Mouse (Mus musculus) gastrocnemius, postnatal 36 days (tissue): Measurements from ENCODE around the gene Trim63. TPM values are rescaled to one million over a fixed set of nuclear protein-coding genes. Genes with fewer than 3 reads are reported as not detected.
"Not testable (repeated sequence)": the region's sequence is repeated elsewhere in the genome, so short reads cannot be mapped to it uniquely, and the experiment has no call there.

Source experiments
- DNase-seq, 2 experiments: peaks; one replicate each; pipeline ENCODE4 v3.0.0; 2022
- intact Hi-C: fragments of 180-260 bp; cut with DNase I; formaldehyde crosslinking; loops from one replicate; pipeline ENCODE4 v1.15.1; 2025
- total RNA-seq, 2 experiments: library from RNA; stranded (reverse); gene quantifications; 2 replicates each; pipeline ENCODE4 v1.2.3; 2021

The Trim63 gene
- total RNA-seq, 2 experiments from 2014 or later, result 241 to 268 TPM

- intact Hi-C loops, result no loop called here
- DNase-seq, result no peak
Observed at GRCm38 (mm10) chr4:134326859-134327530, 12.1 kb downstream of the Trim63 start.

- no peak for DNase-seq
- intact Hi-C loops, result no loop called here
Observed at GRCm38 (mm10) chr4:134328151-134328550, 13.2 kb downstream of the Trim63 start.

GRCm38 (mm10) chr4:134328832-134329231 lies 13.9 kb downstream of the Trim63 start:
- intact Hi-C loops, result no loop called here
- DNase-seq, result no peak

- DNase-seq, result no peak
- intact Hi-C loops, result no loop called here
Observed at GRCm38 (mm10) chr4:134330281-134330680, 15.4 kb downstream of the Trim63 start.

GRCm38 (mm10) chr4:134341231-134341630 lies 26.3 kb downstream of the Trim63 start:
- intact Hi-C loops, DNase-seq: not testable (repeated sequence)

- intact Hi-C loops, result no loop called here
- no peak for DNase-seq
Observed at GRCm38 (mm10) chr4:134342213-134342779, 27.4 kb downstream of the Trim63 start.

GRCm38 (mm10) chr4:134343071-134344031 lies 28.4 kb downstream of the Trim63 start, which contains the start of gene Slc30a2:
Gene Slc30a2, plus strand, starts transcription at chr4:134343181.
- no peak for DNase-seq
- intact Hi-C loops, result no loop called here

GRCm38 (mm10) chr4:134344620-134345019 lies 29.7 kb downstream of the Trim63 start:
- DNase-seq, result no peak
- intact Hi-C loops, result no loop called here

GRCm38 (mm10) chr4:134345802-134346201 lies 30.9 kb downstream of the Trim63 start:
- intact Hi-C loops, result no loop called here
- no peak for DNase-seq

- peak in 1 of 2 experiments; percentile 31 for DNase-seq
- intact Hi-C loops, result no loop called here
Observed at GRCm38 (mm10) chr4:134348078-134348477, 33.2 kb downstream of the Trim63 start.

GRCm38 (mm10) chr4:134348545-134348944 lies 33.6 kb downstream of the Trim63 start:
- DNase-seq, result no peak
- intact Hi-C loops, result no loop called here

- intact Hi-C loops, result no loop called here
- no peak for DNase-seq
Observed at GRCm38 (mm10) chr4:134349829-134350228, 34.9 kb downstream of the Trim63 start.

- intact Hi-C loops, result no loop called here
- no peak for DNase-seq
Observed at GRCm38 (mm10) chr4:134350641-134351040, 35.7 kb downstream of the Trim63 start.

- intact Hi-C loops, result no loop called here
- DNase-seq, result no peak
Observed at GRCm38 (mm10) chr4:134351329-134352260, 36.7 kb downstream of the Trim63 start.

- intact Hi-C loops, result no loop called here
Observed at GRCm38 (mm10) chr4:134352261-134352707, 37.4 kb downstream of the Trim63 start.

GRCm38 (mm10) chr4:134352929-134353328 lies 38.0 kb downstream of the Trim63 start:
- no peak for DNase-seq
- intact Hi-C loops, result no loop called here

More at GRCm38 (mm10) chr4:134352261-134352707, 37.4 kb downstream of the Trim63 start:
- no peak for DNase-seq

- intact Hi-C loops, result no loop called here
- DNase-seq, result no peak
Observed at GRCm38 (mm10) chr4:134353527-134354409, 38.8 kb downstream of the Trim63 start.

GRCm38 (mm10) chr4:134355841-134356452 lies 41.0 kb downstream of the Trim63 start:
- DNase-seq, result peak; percentile 66 to 78
- intact Hi-C loops, result loop anchor here (5.0 kb wide), 1 partner anchor 39 kb away; the partner anchor contains the start of gene Trim63
